Mouse (Mus musculus) gonadal fat pad, adult 2 months (tissue): ENCODE results near the gene Nova1. TPM values are rescaled to one million over a fixed set of nuclear protein-coding genes. Genes with fewer than 3 reads are reported as not detected.

Experiments
- DNase-seq: peaks from one replicate; pipeline ENCODE4 v3.0.0-alpha.2; 2012; ENCODE audit warnings: low read depth
- polyA plus RNA-seq: library from polyadenylated mRNA; depleted of rRNA; stranded (reverse); fragments of >200 nt; gene quantifications from 2 replicates; pipeline ENCODE4 v1.2.3, GENCODE M21; 2012

Nova1 gene
- polyA plus RNA-seq, 1 experiment: 1.5 TPM

DNA sequence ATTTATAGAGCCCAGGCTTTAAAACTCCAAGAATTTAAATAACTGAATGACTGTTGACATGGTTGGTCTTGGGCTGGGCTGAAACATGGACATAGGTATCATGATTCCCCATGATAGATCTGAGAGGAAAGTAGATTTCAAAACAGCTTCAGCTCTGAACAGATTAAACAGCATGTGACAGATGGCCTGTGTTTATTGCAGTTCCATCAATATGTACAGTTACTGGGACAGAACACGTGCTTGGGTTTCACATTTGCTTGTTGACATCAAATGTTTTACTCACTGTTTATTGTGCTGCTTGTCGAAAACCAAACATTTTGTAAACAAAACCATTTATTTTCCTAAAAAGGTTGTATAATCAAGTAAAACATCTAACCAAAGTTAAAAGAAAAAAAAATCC is 142.4 kb downstream of the Nova1 start:
- DNase-seq: no peak

DNA sequence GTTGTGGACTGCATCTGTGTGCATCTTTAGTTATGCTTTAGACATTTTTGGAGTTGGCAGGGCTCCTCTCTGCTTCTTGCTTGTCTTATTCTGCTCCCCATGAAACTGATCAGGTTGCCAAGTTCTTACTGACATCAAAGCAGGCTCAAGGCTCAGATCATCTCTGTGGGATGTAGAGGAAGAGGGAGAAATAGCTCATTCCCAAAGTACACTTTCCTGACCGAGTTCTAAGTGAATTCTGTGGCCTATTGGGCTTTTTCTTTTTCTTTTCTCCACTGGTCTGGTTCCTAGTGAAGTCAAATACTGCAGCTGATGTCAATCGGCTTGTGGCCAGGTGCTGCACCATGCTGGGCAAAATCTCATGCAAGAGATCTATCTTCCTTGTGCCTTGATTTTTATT is 152.0 kb downstream of the Nova1 start:
- no peak for DNase-seq

DNA sequence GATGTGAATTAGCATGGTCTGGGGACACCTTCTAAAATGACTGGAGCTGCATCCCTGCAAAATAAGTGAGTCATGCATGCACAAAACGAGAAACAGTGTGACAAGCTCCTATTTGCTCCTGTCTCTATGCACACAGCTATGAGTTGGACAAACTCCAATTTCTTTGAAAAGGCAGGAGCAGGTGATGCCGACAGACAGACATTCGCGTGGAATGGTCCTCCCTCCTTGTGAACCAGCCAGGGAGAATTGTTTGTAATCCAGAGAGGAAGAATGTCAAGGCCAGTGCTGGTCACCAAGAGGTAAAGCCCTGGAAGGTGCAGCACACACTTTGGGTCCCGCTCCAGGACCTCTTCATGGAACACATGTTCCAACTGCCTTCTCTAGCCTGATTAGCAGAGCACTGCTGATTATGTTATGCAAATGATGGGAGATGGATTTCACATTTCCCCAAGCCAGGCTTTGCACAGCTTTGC is 172.6 kb downstream of the Nova1 start:
- no peak for DNase-seq

DNA sequence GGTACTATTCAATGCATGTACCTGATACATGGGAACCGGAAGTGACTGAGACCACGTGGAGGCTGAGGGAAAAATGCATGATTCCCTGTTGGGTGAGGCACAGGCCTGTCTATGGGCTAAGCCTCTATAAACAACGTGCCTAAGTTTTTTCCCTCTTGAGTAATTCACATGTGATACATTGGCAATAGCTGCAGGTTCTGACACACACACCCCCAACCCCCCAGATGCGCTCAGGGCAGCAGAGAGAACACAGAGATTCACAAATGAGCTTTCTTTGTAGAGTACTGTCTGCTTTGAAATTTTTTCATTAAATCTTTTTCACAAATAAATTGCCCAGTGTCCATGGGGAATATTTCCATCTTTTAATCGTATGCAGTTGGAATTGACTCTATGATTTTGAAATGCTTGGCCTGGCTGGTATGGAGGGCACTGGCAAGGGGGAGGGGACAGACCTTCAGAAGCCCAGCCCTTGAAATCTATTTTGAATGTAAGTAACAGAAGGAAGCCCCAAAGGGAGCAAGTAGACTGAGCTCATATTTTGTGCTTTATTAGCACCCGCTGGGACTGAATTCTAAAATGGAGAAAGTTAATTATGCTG is 173.3 kb downstream of the Nova1 start:
- no peak for DNase-seq
